Mouse (Mus musculus) hindbrain, embryonic 16.5 days (tissue): ENCODE results near the gene Clcnkb. TPM values are rescaled to one million over a fixed set of nuclear protein-coding genes. Genes with fewer than 3 reads are reported as not detected.

ENCODE experiments used
- ATAC-seq: fragments of 200-750 bp; cut with Nextera tagmentation; 2 replicates; pipeline ENCODE4 v1.8.0; 2017; ENCODE audit warnings: moderate TSS enrichment, moderate library complexity
- H3K27ac ChIP-seq: fragments of 300-500 bp; sonication (generic); 2 replicates; pipeline ENCODE4 v1.5.1; 2014; ENCODE audit warnings: low read depth, mild to moderate bottlenecking, control low read depth, low read length, moderate library complexity
- H3K27me3 ChIP-seq: fragments of 300-500 bp; sonication (generic); replicated peaks from 2 replicates; pipeline ENCODE4 v1.6.1; 2014; ENCODE audit warnings: low read length; ENCODE audit not compliant: control insufficient read depth, insufficient read depth
- H3K36me3 ChIP-seq: fragments of 300-500 bp; sonication (generic); 2 replicates; pipeline ENCODE4 v1.6.1; 2014; ENCODE audit warnings: mild to moderate bottlenecking, low read length, moderate library complexity, mixed read lengths; ENCODE audit not compliant: control insufficient read depth, insufficient read depth
- H3K4me1 ChIP-seq: fragments of 300-500 bp; sonication (generic); 2 replicates; pipeline ENCODE4 v1.6.1; 2014; ENCODE audit warnings: low read depth, low read length; ENCODE audit not compliant: control insufficient read depth, insufficient read depth
- H3K4me2 ChIP-seq: fragments of 300-500 bp; sonication (generic); 2 replicates; pipeline ENCODE4 v1.6.1; 2014; ENCODE audit warnings: mild to moderate bottlenecking, low read length, control low read depth, moderate library complexity
- H3K4me3 ChIP-seq: fragments of 300-500 bp; sonication (generic); 2 replicates; pipeline ENCODE4 v1.5.1; 2014; ENCODE audit warnings: mild to moderate bottlenecking, low read length, control low read depth, moderate library complexity
- H3K9ac ChIP-seq: fragments of 300-500 bp; sonication (generic); 2 replicates; pipeline ENCODE4 v1.6.1; 2014; ENCODE audit warnings: low read depth, mild to moderate bottlenecking, control low read depth, low read length, moderate library complexity
- H3K9me3 ChIP-seq: fragments of 300-500 bp; sonication (generic); 2 replicates; pipeline ENCODE4 v1.6.1; 2014; ENCODE audit warnings: mild to moderate bottlenecking, low read length, moderate library complexity; ENCODE audit not compliant: control insufficient read depth
- WGBS: fragments of 180-500 bp; shearing (Covaris S2); extraction: QIAGEN DNeasy Blood & Tissue Kit; methylation state at CpG from one replicate; pipeline ENCODE4 v1.1.7; 2014; 5-methylcytosine and 5-hydroxymethylcytosine counted together
- polyA plus RNA-seq: library from polyadenylated mRNA; unstranded; fragments of >200 nt; fragmentation: Nextera tagmentation; extraction: Ambion mirVana; gene quantifications from 2 replicates; pipeline ENCODE4 v1.2.1, GENCODE M21; 2015

Gene Clcnkb
- polyA plus RNA-seq, 1 experiment from 2014 or later, result not detected

DNA sequence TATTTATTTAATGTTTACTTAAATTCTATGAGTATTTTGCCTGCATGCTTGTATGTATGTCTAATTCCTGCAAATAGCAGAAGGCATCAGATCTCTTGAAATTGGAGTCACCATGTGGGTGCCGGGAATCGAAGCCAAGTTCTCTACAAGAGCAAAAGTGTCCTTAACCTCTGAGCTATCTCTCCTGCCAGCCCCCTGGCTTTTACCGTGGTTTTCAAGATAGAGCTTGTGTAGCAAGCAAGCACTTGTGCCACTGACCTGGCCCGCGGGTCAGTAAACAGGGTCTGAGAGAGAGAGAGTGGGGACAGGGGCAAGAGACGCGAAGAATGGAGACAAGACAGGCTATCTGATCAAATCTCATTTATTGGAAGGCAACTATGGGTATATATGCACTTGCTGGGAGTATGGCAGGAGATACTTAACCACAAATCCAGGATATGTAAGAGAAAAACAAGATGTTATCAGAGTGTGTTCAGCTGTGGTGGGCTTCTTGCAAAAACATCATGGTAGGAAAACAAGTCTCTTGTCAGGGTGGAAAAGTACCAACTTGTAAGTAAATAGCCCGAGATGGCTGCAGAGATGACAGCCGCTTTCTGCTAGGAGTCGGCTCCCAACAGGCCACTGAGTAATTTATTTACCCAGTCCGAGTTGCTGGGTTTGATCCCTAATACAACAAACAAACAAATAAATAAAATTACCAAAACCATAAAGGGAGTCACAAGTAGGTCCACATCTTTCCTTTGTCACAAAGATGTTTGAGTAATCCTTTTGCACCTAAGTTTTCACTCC is 28.0 kb upstream of the Clcnkb start:
- H3K27ac ChIP-seq, result no peak overlapping the region
- peak overlapping the region; percentile 74 for H3K4me2 ChIP-seq
- H3K4me3 ChIP-seq, result peak overlapping the region; percentile 98
- no peak for ATAC-seq
- no peaks in the 10 kb centered on the region for H3K9me3 ChIP-seq
- peaks cover 5% of the 10 kb centered on the region for H3K36me3 ChIP-seq
- peaks cover 18% of the 10 kb centered on the region for H3K4me1 ChIP-seq
- no peaks in the 10 kb centered on the region for H3K27me3 ChIP-seq
- WGBS, result 49% methylated on average over 11 of the region's 11 CpGs
- peak overlapping the region; percentile 99 for H3K9ac ChIP-seq

DNA sequence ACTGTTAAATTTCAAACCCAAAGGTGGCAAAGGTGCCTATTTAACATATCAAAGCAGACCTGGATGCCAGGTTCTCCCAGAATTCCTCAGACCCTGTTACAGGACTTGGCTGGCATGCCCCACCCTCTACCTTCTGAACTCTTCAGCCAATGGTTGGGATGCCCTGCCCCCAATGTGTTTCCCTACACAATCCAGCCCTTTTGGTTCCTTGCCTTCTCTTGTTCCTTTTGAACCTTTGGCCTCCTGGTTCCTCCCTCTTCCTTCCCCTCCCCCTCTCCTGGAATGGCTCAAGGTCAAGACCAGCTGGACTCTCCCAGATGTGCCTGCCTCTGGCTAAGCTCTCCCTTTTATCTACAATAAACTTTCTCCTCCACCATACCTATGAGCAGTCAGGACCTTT is 25.1 kb upstream of the Clcnkb start:
- H3K4me1 ChIP-seq, result peaks cover 12% of the 10 kb centered on the region
- H3K36me3 ChIP-seq, result no peaks in the 10 kb centered on the region
- no peak overlapping the region for H3K4me2 ChIP-seq
- no peak overlapping the region for H3K4me3 ChIP-seq
- H3K9ac ChIP-seq, result no peak overlapping the region
- no peak overlapping the region for H3K27ac ChIP-seq
- no peak for ATAC-seq
- H3K9me3 ChIP-seq, result no peaks in the 10 kb centered on the region
- H3K27me3 ChIP-seq, result no peaks in the 10 kb centered on the region

- 86% methylated on average over 12 of the region's 12 CpGs for WGBS
- Histone ChIP-seq H3K4me2 (no peak overlapping the region), H3K27me3 (no peaks in the 10 kb centered on the region), H3K4me3 (no peak overlapping the region), H3K9ac (no peak overlapping the region), H3K9me3 (no peaks in the 10 kb centered on the region), H3K4me1 (peaks cover 5% of the 10 kb centered on the region), H3K27ac (no peak overlapping the region), H3K36me3 (no peaks in the 10 kb centered on the region)
- ATAC-seq, result no peak
Measured at GRCm38 (mm10) chr4:141439083-141439803, 23.4 kb upstream of the Clcnkb start.

GRCm38 (mm10) chr4:141435974-141436373 is 20.2 kb upstream of the Clcnkb start, which contains the start of gene Srarp:
Srarp (minus strand) TSS chr4:141436105.
- Histone ChIP-seq H3K9ac (no peak within 1 kb of the TSS), H3K27ac (no peak within 1 kb of the TSS), H3K4me1 (peaks cover 2% of the 10 kb centered on the region; the same call in 1 of the 2 replicates), H3K4me2 (no peak within 1 kb of the TSS), H3K27me3 (no peaks in the 10 kb centered on the region), H3K4me3 (no peak within 1 kb of the TSS), H3K9me3 (no peaks in the 10 kb centered on the region), H3K36me3 (no peaks in the 10 kb centered on the region)
- no peak for ATAC-seq
- 83% methylated on average over 1 of the region's 1 CpGs for WGBS

DNA sequence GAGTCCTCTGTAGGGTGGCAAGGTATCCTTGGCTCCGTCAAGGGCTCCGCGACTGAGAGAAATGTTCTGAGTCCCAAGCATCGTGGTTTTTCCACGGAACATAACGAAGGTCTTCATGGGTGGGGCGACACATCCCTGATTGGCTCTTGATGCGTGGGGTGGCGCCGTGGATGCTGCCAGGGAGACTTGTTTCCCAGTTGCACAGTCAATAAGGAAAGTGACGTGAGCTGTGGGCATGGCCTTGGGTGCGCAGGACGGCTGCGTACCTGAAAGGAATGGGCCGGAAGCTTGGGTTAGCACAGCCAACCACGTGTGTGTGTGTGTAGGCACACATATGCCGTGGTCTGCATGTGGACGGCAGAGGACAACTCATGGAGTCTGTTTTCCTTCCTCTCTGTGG is 17.4 kb upstream of the Clcnkb start:
- ATAC-seq, result no peak
- WGBS, result 85% methylated on average over 18 of the region's 18 CpGs

GRCm38 (mm10) chr4:141432666-141433065 is 16.9 kb upstream of the Clcnkb start:
- Histone ChIP-seq H3K9ac (no peak overlapping the region), H3K9me3 (no peaks in the 10 kb centered on the region), H3K4me3 (no peak overlapping the region), H3K36me3 (no peaks in the 10 kb centered on the region), H3K4me1 (peaks cover 2% of the 10 kb centered on the region; the same call in 1 of the 2 replicates), H3K27me3 (no peaks in the 10 kb centered on the region), H3K27ac (no peak overlapping the region), H3K4me2 (no peak overlapping the region)
- 57% methylated on average over 14 of the region's 14 CpGs for WGBS
- no peak for ATAC-seq

More for the DNA sequence above, 17.4 kb upstream of the Clcnkb start:
- H3K4me3 ChIP-seq, result no peak overlapping the region
- no peaks in the 10 kb centered on the region for H3K9me3 ChIP-seq
- H3K27me3 ChIP-seq, result no peaks in the 10 kb centered on the region
- H3K36me3 ChIP-seq, result no peaks in the 10 kb centered on the region
- H3K4me2 ChIP-seq, result no peak overlapping the region
- H3K9ac ChIP-seq, result no peak overlapping the region
- peaks cover 2% of the 10 kb centered on the region; the same call in 1 of the 2 replicates for H3K4me1 ChIP-seq
- H3K27ac ChIP-seq, result no peak overlapping the region

DNA sequence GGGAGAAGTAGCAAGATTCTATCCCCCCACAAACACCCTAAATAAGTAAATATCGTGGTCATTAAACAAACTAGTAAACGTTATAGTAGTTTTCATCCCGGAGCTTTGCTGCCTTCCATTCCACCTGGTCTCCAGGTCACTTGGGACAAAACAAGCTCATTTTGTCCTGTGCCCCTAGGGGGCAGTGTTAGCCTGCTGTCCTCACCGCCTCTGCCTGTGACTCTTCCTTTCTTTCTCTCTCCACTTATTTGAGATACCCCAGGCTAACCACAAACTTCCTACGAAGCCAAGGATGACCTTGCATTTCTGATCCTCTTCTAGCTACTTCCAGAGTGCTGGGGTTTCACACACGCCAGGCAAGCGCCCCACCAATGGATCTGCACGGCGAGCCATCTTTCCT is 15.2 kb upstream of the Clcnkb start:
- H3K4me2 ChIP-seq, result no peak overlapping the region
- ATAC-seq, result no peak
- H3K4me1 ChIP-seq, result peaks cover 8% of the 10 kb centered on the region
- no peaks in the 10 kb centered on the region for H3K36me3 ChIP-seq
- H3K27me3 ChIP-seq, result no peaks in the 10 kb centered on the region
- H3K27ac ChIP-seq, result no peak overlapping the region
- WGBS, result 44% methylated on average over 9 of the region's 9 CpGs
- no peak overlapping the region for H3K4me3 ChIP-seq
- H3K9me3 ChIP-seq, result no peaks in the 10 kb centered on the region
- H3K9ac ChIP-seq, result no peak overlapping the region

DNA sequence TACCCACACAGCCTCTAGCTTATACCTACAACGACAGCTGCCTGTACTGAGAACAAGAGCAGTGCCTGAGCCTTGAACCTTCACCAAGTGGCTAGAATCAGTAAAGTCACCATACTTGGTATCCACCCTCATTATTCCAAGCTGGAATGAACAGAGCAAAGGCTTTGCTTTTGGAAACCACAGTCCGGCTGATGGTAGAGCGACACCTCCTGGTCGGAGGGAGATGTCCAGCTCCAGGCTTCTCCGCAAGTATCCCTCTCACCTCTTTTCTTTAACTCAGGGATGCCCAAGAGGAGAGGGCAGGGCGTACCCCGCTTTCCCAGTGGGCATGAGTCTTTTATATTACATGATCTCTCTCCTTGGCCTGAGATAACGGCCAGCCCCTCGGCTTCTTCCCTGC is 14.0 kb upstream of the Clcnkb start:
- Histone ChIP-seq H3K9ac (no peak overlapping the region), H3K4me1 (peaks cover 17% of the 10 kb centered on the region), H3K4me3 (no peak overlapping the region), H3K36me3 (no peaks in the 10 kb centered on the region), H3K9me3 (no peaks in the 10 kb centered on the region), H3K27ac (no peak overlapping the region), H3K4me2 (no peak overlapping the region), H3K27me3 (no peaks in the 10 kb centered on the region)
- WGBS, result 51% methylated on average over 9 of the region's 9 CpGs
- no peak for ATAC-seq

DNA sequence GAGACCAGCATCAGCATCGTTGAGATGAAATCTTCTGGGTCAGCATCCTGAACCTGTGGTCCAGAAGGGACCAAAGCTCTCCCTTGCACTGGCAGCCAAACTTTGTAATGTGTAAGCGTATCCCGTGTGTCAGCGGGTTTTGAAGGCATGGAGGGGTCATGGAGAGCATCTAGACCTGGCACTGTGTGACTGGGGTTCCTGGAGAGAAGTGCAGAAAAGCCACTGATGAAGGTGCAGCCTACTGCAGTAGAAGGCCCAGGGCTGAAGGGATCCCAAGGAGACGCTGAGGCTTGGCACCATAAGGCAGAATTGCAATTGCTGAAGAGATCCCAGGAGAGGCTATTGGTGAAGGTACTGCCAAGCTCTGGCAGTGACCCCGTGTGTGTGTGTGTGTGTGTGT is 13.6 kb upstream of the Clcnkb start:
- WGBS, result 74% methylated on average over 6 of the region's 6 CpGs
- Histone ChIP-seq H3K27ac (no peak overlapping the region), H3K4me2 (no peak overlapping the region), H3K4me1 (peaks cover 17% of the 10 kb centered on the region), H3K9me3 (no peaks in the 10 kb centered on the region), H3K27me3 (no peaks in the 10 kb centered on the region), H3K9ac (no peak overlapping the region), H3K36me3 (no peaks in the 10 kb centered on the region), H3K4me3 (no peak overlapping the region)
- ATAC-seq, result no peak
